Mouse (Mus musculus) embryonic stem cell, embryonic (primary cell): ENCODE data around the gene Odf3l2.

ENCODE experiments used
- CTCF ChIA-PET, 4 experiments: fragments of 300-600 bp in 2 of 4; fragments of 350-600 bp in 2 of 4; sonication (Branson Sonifier 250); formaldehyde crosslinking; loops; one replicate each; lab custom pipeline; 2022; ENCODE audit warnings: inconsistent platforms in 2 of 4; lab: Charles Lee
- POLR2A ChIA-PET, 4 experiments: fragments of 300-600 bp in 2 of 4; fragments of 350-600 bp in 2 of 4; sonication (Branson Sonifier 250); formaldehyde crosslinking; loops; one replicate each; lab custom pipeline; 2022; ENCODE audit warnings: antibody characterized with exemption in 4 of 4, inconsistent platforms in 1 of 4; lab: Charles Lee

The Odf3l2 gene

GRCm38 (mm10) chr10:79594872-79595589, 50.5 kb downstream of the Odf3l2 start:
- ChIA-PET POLR2A (interaction anchor here (0.6 to 3.0 kb wide), 31 partner anchors 10 to 1585 kb away, joined by 3 to 14 read pairs (median 3); partner anchors contain the start of genes C2cd4c (in 2 of the 4), Odf3l2 (in 2 of the 4), Bsg (in 1 of the 4) and Madcam1 (in 1 of the 4)), CTCF (interaction anchor here (0.5 to 4.3 kb wide), 85 partner anchors 8 to 1130 kb away, joined by 3 to 135 read pairs (median 4); partner anchors contain the start of genes C2cd4c (in 3 of the 4), Madcam1 (in 3 of the 4), Odf3l2 (in 3 of the 4) and Theg (in 2 of the 4))

- ChIA-PET CTCF (interaction anchor here (1.0 to 4.3 kb wide), 10 partner anchors 7 to 79 kb away, joined by 3 to 135 read pairs (median 8); partner anchors contain the start of genes Madcam1 (in 2 of the 4), C2cd4c (in 1 of the 4), Odf3l2 (in 1 of the 4) and Theg (in 1 of the 4)), POLR2A (interaction anchor here in 1 of 4 experiments (1.7 kb wide), 1 partner anchor 71 kb away, joined by 6 read pairs; no protein-coding TSS in a partner anchor)
These were observed 51.4 kb downstream of the Odf3l2 start for GRCm38 (mm10) chr10:79594111-79594510.

- ChIA-PET POLR2A (no interaction called here), CTCF (no interaction called here)
These were observed 54.8 kb downstream of the Odf3l2 start for GRCm38 (mm10) chr10:79590702-79591101.
